Mouse (Mus musculus) embryo, embryonic 9.5 days (tissue): ENCODE measurements around the gene Gpr39.

Experiments used
- DNase-seq: peaks from one replicate; pipeline ENCODE4 v3.0.0-alpha.2; 2017; ENCODE audit errors: extremely low spot score

Gpr39 gene

DNA sequence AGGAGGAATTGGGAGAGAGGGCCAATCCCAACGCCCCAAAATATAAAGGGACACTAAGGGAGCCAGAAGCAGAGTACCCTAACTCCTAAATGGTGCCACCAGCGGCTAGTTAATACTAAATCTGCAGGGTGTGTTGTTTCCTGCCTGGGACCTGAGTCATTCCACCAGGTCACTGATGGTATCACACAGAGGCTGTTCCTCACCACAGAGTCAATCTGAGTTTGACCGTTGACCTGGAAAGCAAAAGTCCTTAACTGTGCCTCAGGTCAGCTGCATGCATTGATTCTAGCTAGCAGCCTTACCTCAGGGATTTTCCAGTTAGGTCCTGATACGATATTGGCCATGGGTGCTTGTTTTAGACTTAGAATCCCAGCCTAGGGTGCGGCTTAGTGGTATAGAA, 17.5 kb downstream of the Gpr39 start:
- DNase-seq: no peak

DNA sequence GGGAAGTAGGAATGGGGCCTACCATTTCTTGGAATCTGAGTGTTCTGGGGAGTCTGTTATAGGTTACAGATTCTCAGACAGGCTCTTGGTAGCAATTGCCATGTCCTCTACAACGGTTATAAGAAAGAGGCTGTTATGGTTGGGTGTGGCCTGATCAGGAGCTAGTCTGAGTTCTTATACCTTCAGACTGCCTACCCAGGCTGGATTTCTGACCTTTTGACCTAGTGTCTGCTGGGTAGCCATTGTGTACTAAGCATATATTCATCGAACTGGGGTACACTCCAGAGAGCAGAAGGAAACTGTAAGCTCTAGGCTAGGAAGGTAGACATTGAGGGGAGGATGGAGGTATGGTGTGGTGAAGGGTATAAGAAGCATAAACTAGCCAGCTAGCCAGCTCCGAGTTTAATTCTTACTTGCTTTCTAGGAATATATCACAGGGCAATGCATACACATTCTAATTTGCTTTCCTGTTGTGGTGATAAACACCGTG, 24.4 kb downstream of the Gpr39 start:
- no peak for DNase-seq

GRCm38 (mm10) chr1:125701773-125702172, 25.0 kb downstream of the Gpr39 start:
- DNase-seq: no peak

GRCm38 (mm10) chr1:125702326-125702725, 25.5 kb downstream of the Gpr39 start:
- DNase-seq: no peak

GRCm38 (mm10) chr1:125705412-125705811, 28.6 kb downstream of the Gpr39 start:
- DNase-seq: no peak

- DNase-seq: no peak
These were observed 38.5 kb downstream of the Gpr39 start for GRCm38 (mm10) chr1:125715286-125715685.

DNA sequence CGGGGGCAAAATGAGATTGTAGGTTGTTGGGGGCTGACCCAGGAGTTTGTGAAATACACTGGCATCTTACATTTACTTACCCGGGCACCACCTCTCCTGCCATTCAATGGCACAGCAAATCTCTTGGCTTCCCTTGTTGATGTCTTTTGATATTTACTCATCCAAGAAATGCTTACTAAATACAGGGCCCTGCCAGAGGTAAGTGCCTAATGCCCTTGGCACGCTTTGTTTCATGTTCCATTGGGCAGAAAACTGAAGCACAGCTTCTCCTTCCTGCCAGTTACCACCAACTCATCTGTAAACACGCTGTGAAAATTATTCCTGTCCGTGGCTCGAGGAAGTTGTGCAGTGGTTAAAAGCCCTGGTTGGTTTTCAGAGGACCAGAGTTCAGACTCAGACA, 39.4 kb downstream of the Gpr39 start:
- no peak for DNase-seq

DNA sequence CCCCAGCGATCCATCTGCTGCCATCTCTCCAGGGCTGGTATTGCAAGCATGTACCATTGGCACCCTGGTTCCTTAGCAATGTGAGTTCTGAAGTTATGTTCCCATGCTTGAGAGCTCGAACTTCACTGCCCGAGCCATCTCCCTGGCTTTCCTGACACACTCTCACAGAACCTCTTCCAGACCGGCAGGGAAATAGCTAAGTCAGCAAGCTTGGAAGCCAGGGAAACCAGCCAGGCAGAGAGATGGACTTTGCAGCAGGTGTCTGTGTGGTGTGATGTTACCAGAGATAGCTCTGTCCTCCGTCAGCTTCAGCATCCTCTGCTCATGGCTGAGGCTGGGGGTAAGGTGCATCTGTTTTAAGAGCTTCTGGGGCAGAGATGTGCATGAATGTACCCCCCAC, 41.1 kb downstream of the Gpr39 start:
- no peak for DNase-seq

DNA sequence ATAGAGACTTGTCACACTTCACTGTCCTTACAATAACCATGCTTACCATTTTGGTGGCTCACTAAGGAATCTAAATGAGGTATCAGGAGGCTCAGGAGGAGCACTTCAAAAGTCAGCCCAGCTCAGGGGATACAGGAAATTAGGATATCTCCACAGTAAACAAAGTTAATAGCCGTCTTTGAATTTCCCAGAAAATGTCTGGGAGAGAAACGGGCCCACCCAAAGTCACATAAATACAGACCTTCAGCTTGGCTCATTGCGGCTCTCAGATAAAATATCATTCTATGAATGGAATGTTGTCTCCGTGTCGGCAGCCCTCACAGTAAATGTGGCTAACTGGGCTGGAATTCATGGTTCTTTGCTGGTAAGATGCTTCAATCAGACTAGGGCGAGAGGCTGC, 42.3 kb downstream of the Gpr39 start:
- DNase-seq: no peak

DNA sequence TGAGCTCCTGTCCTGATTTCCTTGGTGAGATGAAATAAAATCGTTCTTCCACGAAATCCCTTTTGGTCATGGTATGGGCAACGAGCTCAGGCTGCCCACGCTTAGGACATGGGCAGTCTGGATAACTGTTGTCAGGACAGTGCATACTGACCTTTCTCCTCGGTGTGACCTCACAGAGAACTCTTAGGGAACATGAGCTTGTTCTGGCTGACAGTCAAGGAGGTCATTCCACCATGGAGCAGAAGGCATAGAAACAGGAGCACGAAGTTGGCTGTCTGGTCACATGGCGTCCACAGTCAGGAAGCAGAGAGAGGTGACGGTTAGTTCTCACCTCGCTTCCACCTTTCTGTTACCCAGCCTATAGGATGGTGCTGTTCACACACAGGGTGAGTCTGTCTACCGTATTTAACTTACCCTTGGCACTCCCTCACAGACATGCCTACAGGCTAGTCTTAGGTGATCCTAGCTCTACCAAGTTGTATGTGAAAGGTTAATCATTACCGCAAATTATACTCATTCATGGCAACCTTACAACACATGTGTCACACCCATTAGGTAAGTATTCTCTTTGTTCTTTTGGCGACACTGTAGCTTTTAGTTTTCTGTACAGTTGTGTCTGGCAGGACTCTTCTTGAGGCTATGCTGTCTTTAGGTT, 44.4 kb downstream of the Gpr39 start:
- no peak for DNase-seq

GRCm38 (mm10) chr1:125724304-125724703, 47.5 kb downstream of the Gpr39 start:
- DNase-seq: no peak

GRCm38 (mm10) chr1:125729025-125729565, 52.3 kb downstream of the Gpr39 start:
- DNase-seq: no peak

DNA sequence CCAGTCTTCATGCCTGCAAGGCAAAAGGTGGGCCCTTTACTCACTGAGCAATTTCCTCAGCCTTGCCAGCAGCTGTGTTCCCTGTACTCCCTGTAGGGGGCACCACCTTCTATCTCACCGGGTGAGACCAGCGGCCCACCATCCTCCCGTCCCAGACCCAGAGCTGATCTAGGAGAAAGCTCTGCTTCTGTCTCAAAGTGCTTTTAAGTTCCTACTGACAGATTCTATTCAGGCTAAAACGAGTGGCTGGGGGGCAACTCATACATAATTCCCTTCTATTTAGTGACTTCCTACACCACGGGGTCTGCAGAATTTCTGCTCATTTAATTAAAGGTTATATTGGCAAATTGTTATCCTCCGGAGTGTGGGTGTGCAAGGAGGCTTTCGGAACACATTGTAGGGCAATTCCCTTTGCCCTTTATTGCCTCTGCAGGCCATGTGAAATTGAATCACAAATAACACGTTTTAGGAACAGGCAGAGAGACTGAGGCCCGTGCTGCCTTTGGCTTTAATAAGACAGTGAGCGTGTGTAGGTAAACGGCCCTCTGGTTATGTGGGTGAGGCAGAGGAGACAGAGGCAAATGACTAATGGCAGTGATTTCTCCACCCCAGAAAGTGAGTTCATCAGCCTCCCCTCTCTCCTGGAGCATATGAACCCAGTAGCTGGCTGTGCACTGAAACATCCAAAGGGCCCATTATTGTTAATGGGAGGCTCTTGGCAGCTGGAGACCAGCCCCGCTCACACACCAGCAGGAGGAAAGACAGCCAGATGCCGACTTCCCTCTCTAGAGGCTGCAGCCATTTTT, 53.1 kb downstream of the Gpr39 start:
- DNase-seq: no peak

GRCm38 (mm10) chr1:125730537-125730880, 53.7 kb downstream of the Gpr39 start:
- no peak for DNase-seq

- DNase-seq: no peak
These were observed 55.1 kb downstream of the Gpr39 start for GRCm38 (mm10) chr1:125731854-125732253.

DNA sequence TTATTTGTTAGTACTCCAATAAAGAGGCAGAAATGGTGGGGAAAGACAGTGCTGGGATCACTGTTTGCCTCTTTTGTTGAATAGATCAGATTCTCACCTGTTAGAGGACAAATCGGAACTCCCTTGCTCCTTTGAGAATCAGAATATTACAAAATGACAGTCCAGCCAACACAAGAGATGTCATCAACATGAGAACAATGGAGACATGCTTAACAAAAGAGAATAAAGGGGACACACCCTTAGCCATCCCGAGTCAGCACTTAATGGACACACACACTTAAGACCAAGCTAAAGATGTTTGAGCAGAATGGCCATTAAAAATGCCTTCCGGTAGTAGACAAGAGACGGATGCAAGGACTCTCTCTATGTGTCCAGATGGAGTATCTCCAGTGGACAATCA, 68.0 kb downstream of the Gpr39 start:
- no peak for DNase-seq

DNA sequence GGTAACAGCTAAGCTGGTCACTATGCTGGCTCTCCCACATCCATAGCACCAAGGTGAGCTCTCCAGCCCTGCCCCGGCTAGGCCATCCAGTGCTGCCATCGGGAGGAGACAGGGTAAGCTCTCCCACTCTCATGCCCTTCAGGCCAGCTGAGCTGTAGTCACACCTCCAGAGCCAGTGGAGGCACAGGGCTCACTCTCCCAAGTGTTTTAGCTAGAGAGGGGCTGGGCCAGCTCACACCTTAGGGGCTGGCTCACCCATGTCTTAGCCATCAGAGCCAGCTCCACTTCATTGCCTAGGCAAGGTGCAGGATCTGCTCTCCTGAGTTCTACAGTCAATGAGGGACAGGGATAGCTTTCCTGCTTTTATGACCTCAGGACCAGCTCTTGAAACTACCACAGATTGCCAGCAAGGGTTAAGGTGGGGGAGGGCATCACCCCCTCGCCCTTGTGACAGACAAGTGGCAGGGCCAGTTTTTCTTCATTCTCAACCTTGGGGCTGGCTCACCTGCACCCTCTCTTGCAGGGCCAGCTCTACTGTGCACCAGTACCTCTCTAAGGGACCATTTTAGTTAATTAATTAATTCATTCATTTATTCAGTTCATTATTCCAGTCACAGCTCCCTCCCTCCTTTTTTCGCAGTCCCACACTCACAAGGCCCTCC, 78.7 kb downstream of the Gpr39 start:
- DNase-seq: peak; percentile 1

- no peak for DNase-seq
These were observed 83.3 kb downstream of the Gpr39 start for GRCm38 (mm10) chr1:125759972-125760695.

DNA sequence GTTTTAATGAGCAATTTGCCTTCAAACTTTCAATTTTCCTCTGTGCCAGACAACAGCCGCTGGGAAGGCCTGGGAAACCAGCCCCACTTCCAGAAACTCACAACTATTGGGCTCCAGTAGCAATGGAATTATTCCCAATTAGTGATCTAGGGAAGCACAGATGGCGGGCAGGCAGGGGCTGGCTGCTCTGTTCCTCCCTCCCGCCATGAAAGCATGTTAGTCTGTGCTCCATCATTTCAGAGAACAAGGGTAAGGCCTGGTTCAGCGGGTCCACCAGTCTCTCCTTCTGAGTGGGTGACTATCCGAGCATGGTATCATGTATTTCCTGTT, 83.9 kb downstream of the Gpr39 start:
- no peak for DNase-seq

DNA sequence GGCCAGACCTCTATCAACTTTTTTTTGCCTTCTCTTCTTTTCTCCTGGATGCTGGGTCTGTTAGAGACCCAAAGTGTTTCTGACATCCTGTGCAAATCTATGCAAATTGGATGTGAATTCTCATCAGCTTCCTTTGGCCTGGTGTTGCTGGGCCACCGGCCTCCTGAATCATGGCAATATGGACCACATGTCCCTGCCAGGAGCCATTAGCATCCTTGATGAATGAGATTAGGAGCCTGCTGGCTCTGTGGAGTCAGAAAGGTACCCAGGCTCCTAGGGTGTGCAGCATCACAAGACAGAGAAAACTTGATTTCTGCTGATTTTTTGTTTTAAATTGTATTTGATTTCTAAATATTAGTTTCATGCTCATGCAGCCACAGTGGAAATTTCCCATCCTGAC, 85.3 kb downstream of the Gpr39 start:
- no peak for DNase-seq

- peak; percentile 70 for DNase-seq
These were observed 113.0 kb downstream of the Gpr39 start for GRCm38 (mm10) chr1:125789804-125790203.

GRCm38 (mm10) chr1:125800506-125800905, 123.7 kb downstream of the Gpr39 start:
- no peak for DNase-seq
